In genomic region chr1:153481025-153481412, GRCm38 (mm10) we compare ENCODE assay signal across 18 mouse cellular contexts. TPM values are rescaled to one million over a fixed set of nuclear protein-coding genes. Genes with fewer than 3 reads are reported as not detected.
DNase-seq lines count a peak whose midpoint lies in the region; ATAC-seq and TF ChIP-seq lines count a peak whose summit lies in the region.
"Had no signal": no experiment of that assay in that cellular context is flagged by ENCODE, and none has a peak within 500 bp of the region (broad histone marks: within the 10 kb centered on the region; RNA-seq: fewer than 3 reads in every experiment).

No protein-coding gene starts in this region.

- DNase-seq in lung, postnatal 25 days (ENCODE audit: low spot score) = no peak
- DNase-seq in midbrain, postnatal 0 days (ENCODE audit: low spot score) = no peak
- DNase-seq in ZHBTc4 (ENCODE audit: low read depth, low spot score) = peak; percentile 51
- DNase-seq in ovary, adult 18-20 months (ENCODE audit: low spot score) = no peak
- no peak for DNase-seq in urinary bladder, postnatal 4 days (ENCODE audit: low spot score in 2 of 2)
- DNase-seq: cerebellum, adult 9-11 months had no signal

- no peak overlapping the region for H3K9ac ChIP-seq in lung, embryonic 16.5 days (ENCODE audit: low read length)
- H3K9ac ChIP-seq in midbrain, embryonic 15.5 days = no peak overlapping the region
- H3K9ac ChIP-seq in midbrain, postnatal 0 days (replicated peaks; ENCODE audit: low read length, poor library complexity, severe bottlenecking) = no peak overlapping the region
- H3K9ac ChIP-seq: embryonic facial prominence, embryonic 13.5 days; forebrain, embryonic 12.5 days; heart, embryonic 15.5 days had no signal

- TF ChIP-seq CTCF in midbrain, postnatal 0 days (IDR thresholded peaks at IDR 0.05) = no peak
- TF ChIP-seq CTCF in E14TG2a.4 (conservative IDR thresholded peaks at IDR 0.05; ENCODE audit: low read length) = no peak

- peak; percentile 66 for ATAC-seq in lung, embryonic 16.5 days (ENCODE audit: low read depth)
- ATAC-seq in midbrain, embryonic 15.5 days (replicated peaks) = 0 out of 2 replicates have a peak, but pooled peaks have one; percentile 19
- ATAC-seq in midbrain, postnatal 0 days (ENCODE audit: low FRiP score) = no peak
- ATAC-seq: Patski had no signal

- no peaks in the 10 kb centered on the region for H3K27me3 ChIP-seq in lung, embryonic 16.5 days (ENCODE audit: control insufficient read depth, insufficient read depth, low read depth, low read length)
- H3K27me3 ChIP-seq in midbrain, embryonic 15.5 days (replicated peaks) = no peaks in the 10 kb centered on the region
- H3K27me3 ChIP-seq in midbrain, postnatal 0 days (ENCODE audit: insufficient read depth, low read length) = no peaks in the 10 kb centered on the region
- H3K27me3 ChIP-seq in E14TG2a.4 (ENCODE audit: insufficient read depth, low read length) = no peaks in the 10 kb centered on the region
- H3K27me3 ChIP-seq: embryonic facial prominence, embryonic 13.5 days; forebrain, embryonic 12.5 days; heart, embryonic 15.5 days; Patski had no signal

- no peak overlapping the region for H3K27ac ChIP-seq in lung, embryonic 16.5 days (ENCODE audit: low read length)
- no peak overlapping the region for H3K27ac ChIP-seq in midbrain, embryonic 15.5 days
- no peak overlapping the region for H3K27ac ChIP-seq in midbrain, postnatal 0 days (ENCODE audit: low read depth, low read length)
- H3K27ac ChIP-seq: embryonic facial prominence, embryonic 13.5 days; forebrain, embryonic 12.5 days; heart, embryonic 10.5 days; heart, embryonic 15.5 days had no signal

- 59% methylated on average over 1 of the region's 1 CpGs for WGBS in lung, embryonic 16.5 days
- WGBS in midbrain, embryonic 15.5 days = 70% methylated on average over 1 of the region's 1 CpGs
- 89% methylated on average over 1 of the region's 1 CpGs for WGBS in midbrain, postnatal 0 days

- peaks cover 20% of the 10 kb centered on the region for H3K4me1 ChIP-seq in lung, embryonic 16.5 days (replicated peaks; ENCODE audit: control insufficient read depth, insufficient read depth, low read length)
- peaks cover 26% of the 10 kb centered on the region for H3K4me1 ChIP-seq in midbrain, embryonic 15.5 days
- H3K4me1 ChIP-seq in midbrain, postnatal 0 days (ENCODE audit: insufficient read depth, low read length) = peaks cover 6% of the 10 kb centered on the region; the same call in 1 of the 2 replicates
- H3K4me1 ChIP-seq in E14TG2a.4 (replicated peaks; ENCODE audit: low read depth, low read length) = peaks cover 80% of the 10 kb centered on the region

- H3K36me3 ChIP-seq in lung, embryonic 16.5 days (ENCODE audit: control insufficient read depth, insufficient read depth, low read length) = peaks cover 45% of the 10 kb centered on the region
- peaks cover 43% of the 10 kb centered on the region for H3K36me3 ChIP-seq in midbrain, embryonic 15.5 days (replicated peaks)
- H3K36me3 ChIP-seq in midbrain, postnatal 0 days (ENCODE audit: insufficient read depth, low read length) = peaks cover 29% of the 10 kb centered on the region; the same call in 1 of the 2 replicates
- peaks cover 97% of the 10 kb centered on the region for H3K36me3 ChIP-seq in E14TG2a.4 (ENCODE audit: insufficient read depth, low read length)

- no peak overlapping the region for H3K4me2 ChIP-seq in lung, embryonic 16.5 days (ENCODE audit: low read depth, low read length)
- H3K4me2 ChIP-seq in midbrain, embryonic 15.5 days = no peak overlapping the region
- H3K4me2 ChIP-seq in midbrain, postnatal 0 days (ENCODE audit: low read depth, low read length, poor library complexity, severe bottlenecking) = no peak overlapping the region
- H3K4me2 ChIP-seq: embryonic facial prominence, embryonic 13.5 days; forebrain, embryonic 12.5 days; heart, embryonic 15.5 days had no signal

- H3K4me3 ChIP-seq in lung, embryonic 16.5 days (ENCODE audit: low read length) = no peak overlapping the region
- no peak overlapping the region for H3K4me3 ChIP-seq in midbrain, embryonic 15.5 days
- no peak overlapping the region for H3K4me3 ChIP-seq in midbrain, postnatal 0 days (ENCODE audit: low read depth, low read length)
- H3K4me3 ChIP-seq in E14TG2a.4 (replicated peaks; ENCODE audit: low read length) = peak overlapping the region; percentile 24
- H3K4me3 ChIP-seq: embryonic facial prominence, embryonic 13.5 days; forebrain, embryonic 12.5 days; heart, embryonic 10.5 days; heart, embryonic 15.5 days had no signal

- no peaks in the 10 kb centered on the region for H3K9me3 ChIP-seq in lung, embryonic 16.5 days (ENCODE audit: control insufficient read depth, low read length)
- no peaks in the 10 kb centered on the region for H3K9me3 ChIP-seq in midbrain, embryonic 15.5 days
- H3K9me3 ChIP-seq in midbrain, postnatal 0 days (ENCODE audit: low read length) = no peaks in the 10 kb centered on the region
- no peaks in the 10 kb centered on the region for H3K9me3 ChIP-seq in E14TG2a.4 (ENCODE audit: low read length)
- H3K9me3 ChIP-seq: embryonic facial prominence, embryonic 13.5 days; forebrain, embryonic 12.5 days; heart, embryonic 10.5 days; heart, embryonic 15.5 days had no signal

RNA-seq across cellular contexts. Expression of gene Dhx9, which starts 6.4 kb away (rescaled TPM):
- polyA plus RNA-seq in lung, embryonic 16.5 days (2015; fragmentation: Nextera tagmentation; extraction: Ambion mirVana) = 24.5 and 26.3 TPM in 2 replicates
- polyA plus RNA-seq in midbrain, embryonic 15.5 days (2015; fragmentation: Nextera tagmentation; extraction: Ambion mirVana) = 30.2 and 36.3 TPM in 2 replicates
- total RNA-seq in midbrain, postnatal 0 days (2014; rRNA removed) = 53.7 and 134 TPM in 2 replicates
- polyA plus RNA-seq in midbrain, postnatal 0 days (2015; fragmentation: Nextera tagmentation; extraction: Ambion mirVana) = 20.3 and 30.0 TPM in 2 replicates

RNA-seq across cellular contexts. Expression of gene Shcbp1l, which starts 56.1 kb away (rescaled TPM):
- polyA plus RNA-seq in lung, embryonic 16.5 days (2015; fragmentation: Nextera tagmentation; extraction: Ambion mirVana) = 0.13 and 0.21 TPM in 2 replicates
- 0.23 and 0.39 TPM in 2 replicates for polyA plus RNA-seq in midbrain, embryonic 15.5 days (2015; fragmentation: Nextera tagmentation; extraction: Ambion mirVana)
- 0.93 and 2.6 TPM in 2 replicates for total RNA-seq in midbrain, postnatal 0 days (2014; rRNA removed)
- 1.2 and 1.3 TPM in 2 replicates for polyA plus RNA-seq in midbrain, postnatal 0 days (2015; fragmentation: Nextera tagmentation; extraction: Ambion mirVana)
- total RNA-seq: gastrocnemius, postnatal 10 days; heart, adult 18-20 months; heart, postnatal 14 days; hematopoietic stem cell, adult 5-6 weeks had no signal
- polyA plus RNA-seq: heart, embryonic 15.5 days had no signal
